Mouse (Mus musculus) ovary, adult 18-20 months (tissue): ENCODE measurements around the gene Bdkrb2.

ENCODE experiments used
- DNase-seq: peaks from one replicate; pipeline ENCODE4 v3.0.0; 2022; ENCODE audit warnings: low spot score, mixed read lengths

The Bdkrb2 gene

GRCm38 (mm10) chr12:105562936-105563680 is at the start of gene Bdkrb2:
TSS of gene Bdkrb2 (plus strand) at chr12:105563226.
- DNase-seq = peak; percentile 39

GRCm38 (mm10) chr12:105514111-105514510 is 48.9 kb upstream of the Bdkrb2 start:
- DNase-seq = no peak

- peak; percentile 58 for DNase-seq
Measured at GRCm38 (mm10) chr12:105517026-105517675, 45.9 kb upstream of the Bdkrb2 start.

GRCm38 (mm10) chr12:105519851-105520250 is 43.2 kb upstream of the Bdkrb2 start:
- DNase-seq = no peak

- no peak for DNase-seq
Measured at GRCm38 (mm10) chr12:105521170-105521762, 41.8 kb upstream of the Bdkrb2 start.

- DNase-seq = no peak
Measured at GRCm38 (mm10) chr12:105523737-105524136, 39.3 kb upstream of the Bdkrb2 start.

GRCm38 (mm10) chr12:105526186-105526585 is 36.8 kb upstream of the Bdkrb2 start:
- DNase-seq = no peak

GRCm38 (mm10) chr12:105526829-105527228 is 36.2 kb upstream of the Bdkrb2 start:
- peak; percentile 57 for DNase-seq

GRCm38 (mm10) chr12:105529545-105529944 is 33.5 kb upstream of the Bdkrb2 start:
- no peak for DNase-seq

GRCm38 (mm10) chr12:105531724-105532371 is 31.2 kb upstream of the Bdkrb2 start:
- no peak for DNase-seq

GRCm38 (mm10) chr12:105534842-105535241 is 28.2 kb upstream of the Bdkrb2 start:
- DNase-seq = no peak

- DNase-seq = no peak
Measured at GRCm38 (mm10) chr12:105535968-105536760, 26.9 kb upstream of the Bdkrb2 start.

- no peak for DNase-seq
Measured at GRCm38 (mm10) chr12:105537162-105537561, 25.9 kb upstream of the Bdkrb2 start.

- DNase-seq = no peak
Measured at GRCm38 (mm10) chr12:105539649-105540048, 23.4 kb upstream of the Bdkrb2 start.

GRCm38 (mm10) chr12:105541590-105542402 is 21.2 kb upstream of the Bdkrb2 start:
- no peak for DNase-seq

- DNase-seq = no peak
Measured at GRCm38 (mm10) chr12:105542513-105542912, 20.5 kb upstream of the Bdkrb2 start.

GRCm38 (mm10) chr12:105543176-105543575 is 19.9 kb upstream of the Bdkrb2 start:
- DNase-seq = no peak

GRCm38 (mm10) chr12:105543751-105544150 is 19.3 kb upstream of the Bdkrb2 start:
- no peak for DNase-seq

- DNase-seq = no peak
Measured at GRCm38 (mm10) chr12:105544872-105545271, 18.2 kb upstream of the Bdkrb2 start.

GRCm38 (mm10) chr12:105545696-105546435 is 17.2 kb upstream of the Bdkrb2 start:
- no peak for DNase-seq
